Mouse (Mus musculus): ENCODE measurements at regions not wholly inside any gene's neighbourhood (a gene's known extent, or its start where the extent isn't known, plus 50 kb on each side); places are given as distances from the start of the nearest gene placed in this dataset.

DNA sequence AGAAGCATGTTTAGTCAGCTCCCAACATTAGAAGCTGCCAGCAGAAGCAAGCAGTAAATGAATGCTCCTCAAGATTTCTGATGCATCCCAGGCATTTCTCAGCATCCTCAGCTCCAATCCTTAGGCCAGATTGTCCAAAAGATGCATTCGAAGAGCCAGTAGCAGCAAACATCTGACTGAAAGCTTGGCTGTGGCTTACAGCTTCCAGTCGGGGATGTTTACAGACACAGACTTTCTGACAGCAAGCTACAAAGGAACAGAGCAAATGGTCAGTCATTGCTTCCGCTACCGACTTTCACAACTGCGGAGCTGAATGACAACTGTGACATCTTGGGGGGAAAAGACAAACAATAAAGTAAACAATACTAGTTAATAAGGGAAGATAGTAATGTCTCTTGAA lies 1840.3 kb upstream of the Lrrc6 start:
- peaks cover 0 to 3% of the 10 kb centered on the region in 2 experiments; a peak in 1 of 4 replicates for H3K4me1 ChIP-seq (ENCODE audit: control insufficient read depth in 1 of 2, insufficient read depth in 2 of 2)
- in situ Hi-C loops (cut with MboI; ENCODE audit: low pct_ligation_motif_present, low pct_unique_long_range_greater_than_20kb, low sequenced_read_pairs), result no loop called here
- H3K27me3 ChIP-seq (replicated peaks), result no peaks in the 10 kb centered on the region
- H3K27ac ChIP-seq (ENCODE audit: insufficient read depth, low read depth), result no peak overlapping the region
- H3K9ac ChIP-seq (ENCODE audit: insufficient read depth, low read depth), result no peak overlapping the region
- no peaks in the 10 kb centered on the region for H3K9me3 ChIP-seq (replicated peaks; ENCODE audit: low read length)
- dilution Hi-C loops (cut with MboI; ENCODE audit: extremely low pct_ligation_motif_present, extremely low pct_unique_long_range_greater_than_20kb, low sequenced_read_pairs), result no loop called here
- H3K36me3 ChIP-seq (replicated peaks in 1 of 2; ENCODE audit: control insufficient read depth in 1 of 2, insufficient read depth in 1 of 2, low read length in 1 of 2), result no peaks in the 10 kb centered on the region
- DNase-seq (ENCODE audit: extremely low read depth), result no peak
- H3K4me3 ChIP-seq (replicated peaks in 1 of 3; ENCODE audit: low read depth in 2 of 3, low read length in 2 of 3, poor library complexity in 1 of 3), result no peak overlapping the region
- TF ChIP-seq MXI1 (IDR thresholded peaks at IDR 0.05; ENCODE audit: low read depth, low read length) (no peak), KAT2A (IDR thresholded peaks at IDR 0.05; ENCODE audit: insufficient replicate concordance, low read length) (no peak), GABPA (IDR thresholded peaks at IDR 0.05; ENCODE audit: insufficient replicate concordance, low read depth, low read length) (no peak)
- H3K79me2 ChIP-seq (replicated peaks; ENCODE audit: control insufficient read depth, extremely low read depth, insufficient read depth, poor library complexity, severe bottlenecking), result no peaks in the 10 kb centered on the region
- H3K4me2 ChIP-seq (ENCODE audit: insufficient read depth, low read depth, poor library complexity, severe bottlenecking), result no peak overlapping the region

DNA sequence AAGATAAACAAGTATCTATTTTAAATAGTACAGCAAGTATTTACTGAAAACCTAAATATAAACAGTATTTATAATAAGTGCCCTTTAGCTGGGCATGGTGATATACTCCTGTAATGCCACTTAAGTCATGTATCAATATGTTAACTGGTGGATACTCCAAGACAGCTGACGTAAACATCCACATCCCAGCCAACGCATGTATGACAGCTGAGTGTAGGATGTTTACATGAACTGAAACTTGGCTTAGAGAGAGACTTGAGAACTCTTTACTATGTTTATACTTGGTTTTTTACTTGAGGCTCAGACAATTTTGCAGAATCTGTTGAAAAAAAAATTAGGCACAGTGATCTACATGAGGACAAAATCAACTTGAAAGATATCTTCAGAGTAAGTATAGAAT lies 1836.6 kb upstream of the Lrrc6 start:
- Histone ChIP-seq H3K4me1 (ENCODE audit: control insufficient read depth in 1 of 2, insufficient read depth in 2 of 2) (peaks cover 0 to 3% of the 10 kb centered on the region in 2 experiments; a peak in 1 of 4 replicates), H3K4me2 (ENCODE audit: insufficient read depth, low read depth, poor library complexity, severe bottlenecking) (no peak overlapping the region), H3K79me2 (replicated peaks; ENCODE audit: control insufficient read depth, extremely low read depth, insufficient read depth, poor library complexity, severe bottlenecking) (no peaks in the 10 kb centered on the region), H3K27me3 (replicated peaks) (no peaks in the 10 kb centered on the region), H3K9me3 (replicated peaks; ENCODE audit: low read length) (no peaks in the 10 kb centered on the region), H3K4me3 (replicated peaks in 1 of 3; ENCODE audit: low read depth in 2 of 3, low read length in 2 of 3, poor library complexity in 1 of 3) (no peak overlapping the region), H3K27ac (ENCODE audit: insufficient read depth, low read depth) (no peak overlapping the region), H3K9ac (ENCODE audit: insufficient read depth, low read depth) (no peak overlapping the region), H3K36me3 (replicated peaks in 1 of 2; ENCODE audit: control insufficient read depth in 1 of 2, insufficient read depth in 1 of 2, low read length in 1 of 2) (no peaks in the 10 kb centered on the region)
- TF ChIP-seq RAD21 (IDR thresholded peaks at IDR 0.05; ENCODE audit: low read depth, low read length) (no peak), ZKSCAN1 (IDR thresholded peaks at IDR 0.05; ENCODE audit: borderline replicate concordance, low read depth, low read length) (no peak), SMC3 (IDR thresholded peaks at IDR 0.05; ENCODE audit: low read depth, low read length) (no peak), ETS1 (conservative IDR thresholded peaks at IDR 0.05; ENCODE audit: low read depth, low read length) (no peak), USF1 (IDR thresholded peaks at IDR 0.05; ENCODE audit: low read depth, low read length) (no peak), CTCF (conservative IDR thresholded peaks at IDR 0.05 in 1 of 2, IDR thresholded peaks at IDR 0.05 in 1 of 2; ENCODE audit: low read depth in 2 of 2, low read length in 2 of 2) (no peak), IRF4 (IDR thresholded peaks at IDR 0.05; ENCODE audit: low read depth, low read length) (no peak), KAT2A (IDR thresholded peaks at IDR 0.05; ENCODE audit: insufficient replicate concordance, low read length) (no peak), RCOR1 (conservative IDR thresholded peaks at IDR 0.05; ENCODE audit: low read depth, low read length) (no peak), ZMIZ1 (IDR thresholded peaks at IDR 0.05; ENCODE audit: low read depth, low read length) (no peak)
- in situ Hi-C loops (cut with MboI; ENCODE audit: low pct_ligation_motif_present, low pct_unique_long_range_greater_than_20kb, low sequenced_read_pairs) (no loop called here), dilution Hi-C loops (cut with MboI; ENCODE audit: extremely low pct_ligation_motif_present, extremely low pct_unique_long_range_greater_than_20kb, low sequenced_read_pairs) (no loop called here)
- no peak for DNase-seq (ENCODE audit: extremely low read depth)

DNA sequence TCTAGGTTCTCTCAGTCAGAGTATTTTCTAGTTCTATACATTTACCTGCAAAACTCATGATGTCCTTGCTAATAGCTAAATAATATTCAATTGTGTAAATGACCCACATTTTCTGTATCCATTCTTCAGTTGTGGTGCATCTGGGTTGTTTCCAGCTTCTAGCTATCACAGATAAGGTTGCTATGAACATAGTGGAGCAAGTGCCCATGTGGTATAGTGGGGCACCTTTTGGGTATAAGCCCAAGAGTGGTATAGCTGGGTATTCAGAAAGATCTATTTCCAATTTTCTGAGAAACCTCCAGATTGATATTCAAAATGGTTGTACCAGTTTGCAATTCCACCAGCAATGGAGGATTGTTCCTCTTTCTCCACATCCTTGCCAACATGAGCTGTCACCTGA lies 1835.1 kb upstream of the Lrrc6 start:
- peaks cover 0 to 3% of the 10 kb centered on the region in 2 experiments; a peak in 1 of 4 replicates for H3K4me1 ChIP-seq (ENCODE audit: control insufficient read depth in 1 of 2, insufficient read depth in 2 of 2)
- DNase-seq (ENCODE audit: extremely low read depth), result no peak
- no peak overlapping the region for H3K4me3 ChIP-seq (replicated peaks in 1 of 3; ENCODE audit: low read depth in 2 of 3, low read length in 2 of 3, poor library complexity in 1 of 3)
- H3K9me3 ChIP-seq (replicated peaks; ENCODE audit: low read length), result no peaks in the 10 kb centered on the region
- no peak overlapping the region for H3K4me2 ChIP-seq (ENCODE audit: insufficient read depth, low read depth, poor library complexity, severe bottlenecking)
- H3K27ac ChIP-seq (ENCODE audit: insufficient read depth, low read depth), result no peak overlapping the region
- no peaks in the 10 kb centered on the region for H3K79me2 ChIP-seq (replicated peaks; ENCODE audit: control insufficient read depth, extremely low read depth, insufficient read depth, poor library complexity, severe bottlenecking)
- dilution Hi-C loops (cut with MboI; ENCODE audit: extremely low pct_ligation_motif_present, extremely low pct_unique_long_range_greater_than_20kb, low sequenced_read_pairs) (no loop called here), in situ Hi-C loops (cut with MboI; ENCODE audit: low pct_ligation_motif_present, low pct_unique_long_range_greater_than_20kb, low sequenced_read_pairs) (no loop called here)
- TF ChIP-seq KAT2A (IDR thresholded peaks at IDR 0.05; ENCODE audit: insufficient replicate concordance, low read length), result no peak
- no peak for TF ChIP-seq MAZ (IDR thresholded peaks at IDR 0.05; ENCODE audit: low read depth, low read length)
- no peak for TF ChIP-seq MEF2A (IDR thresholded peaks at IDR 0.05; ENCODE audit: borderline replicate concordance, low read depth, low read length)
- TF ChIP-seq IRF4 (IDR thresholded peaks at IDR 0.05; ENCODE audit: low read depth, low read length), result no peak
- TF ChIP-seq POLR2A (IDR thresholded peaks at IDR 0.05; ENCODE audit: low read depth, low read length), result no peak
- no peak for TF ChIP-seq NRF1 (IDR thresholded peaks at IDR 0.05; ENCODE audit: low read depth, low read length)
- no peak for TF ChIP-seq ETS1 (conservative IDR thresholded peaks at IDR 0.05; ENCODE audit: low read depth, low read length)
- no peak overlapping the region for H3K9ac ChIP-seq (ENCODE audit: insufficient read depth, low read depth)
- no peaks in the 10 kb centered on the region for H3K36me3 ChIP-seq (replicated peaks in 1 of 2; ENCODE audit: control insufficient read depth in 1 of 2, insufficient read depth in 1 of 2, low read length in 1 of 2)
- no peaks in the 10 kb centered on the region for H3K27me3 ChIP-seq (replicated peaks)

Data from CH12.LX (cell line).